Mouse (Mus musculus) myocyte (in vitro differentiated cells): Measurements from ENCODE around the gene Cep85l. TPM values are rescaled to one million over a fixed set of nuclear protein-coding genes. Genes with fewer than 3 reads are reported as not detected.

ENCODE experiments used
- H3K27me3 ChIP-seq: one replicate; pipeline ENCODE4 v1.6.1; 2011; ENCODE audit not compliant: control insufficient read depth, insufficient read depth, insufficient read length
- H3K36me3 ChIP-seq: one replicate; pipeline ENCODE4 v1.6.1; 2011; ENCODE audit not compliant: control insufficient read depth, insufficient read depth
- H3K4me2 ChIP-seq: one replicate; pipeline ENCODE4 v1.6.1; 2011; ENCODE audit warnings: low read depth, control low read depth
- H3K4me3 ChIP-seq: one replicate; pipeline ENCODE4 v1.5.1; 2011; ENCODE audit warnings: mild to moderate bottlenecking, control low read depth, moderate library complexity
- H3K79me2 ChIP-seq: one replicate; pipeline ENCODE4 v1.6.1; 2011; ENCODE audit not compliant: control insufficient read depth, insufficient read depth
- H3ac ChIP-seq: one replicate; pipeline ENCODE4 v1.6.1; 2011; ENCODE audit not compliant: control insufficient read depth, insufficient read length
- CEBPB ChIP-seq: IDR thresholded peaks from 2 replicates; pipeline ENCODE4 v1.6.1; 2011; ENCODE audit warnings: mild to moderate bottlenecking, moderate library complexity; ENCODE audit not compliant: poor library complexity, insufficient read depth, severe bottlenecking
- E2F4 ChIP-seq: IDR thresholded peaks from one replicate; pipeline ENCODE4 v1.6.1; 2011; ENCODE audit warnings: mild to moderate bottlenecking, control low read depth, moderate library complexity; ENCODE audit not compliant: insufficient read depth
- MAX ChIP-seq: IDR thresholded peaks from one replicate; pipeline ENCODE4 v1.6.1; 2011; ENCODE audit warnings: low read depth, mild to moderate bottlenecking, control low read depth
- MYOD1 ChIP-seq, 3 experiments: IDR thresholded peaks; one replicate each; pipeline ENCODE4 v1.6.1; 2011; ENCODE audit warnings: control low read depth in 2 of 3, low read depth in 2 of 3, mild to moderate bottlenecking in 2 of 3, moderate library complexity in 1 of 3; ENCODE audit not compliant: insufficient read length in 2 of 3, control insufficient read depth in 1 of 3
- MYOG ChIP-seq, 3 experiments: IDR thresholded peaks; one replicate each; pipeline ENCODE4 v1.6.1; 2011; ENCODE audit warnings: control low read depth in 2 of 3, low read depth in 2 of 3, mild to moderate bottlenecking in 2 of 3; ENCODE audit not compliant: insufficient read length in 2 of 3, control insufficient read depth in 1 of 3, insufficient read depth in 1 of 3
- POLR2A ChIP-seq: IDR thresholded peaks from one replicate; pipeline ENCODE4 v1.6.1; 2011; ENCODE audit warnings: low read depth, mild to moderate bottlenecking, control low read depth, moderate library complexity; ENCODE audit not compliant: insufficient read length
- POLR2AphosphoS2 ChIP-seq: IDR thresholded peaks from one replicate; pipeline ENCODE4 v1.6.1; 2011; ENCODE audit warnings: low read depth, control low read depth; ENCODE audit not compliant: insufficient read length
- REST ChIP-seq: IDR thresholded peaks from one replicate; pipeline ENCODE4 v1.6.1; 2011; ENCODE audit warnings: mild to moderate bottlenecking, control low read depth, moderate library complexity; ENCODE audit not compliant: insufficient read depth, insufficient read length
- SRF ChIP-seq: IDR thresholded peaks from one replicate; pipeline ENCODE4 v1.6.1; 2011; ENCODE audit warnings: low read depth; ENCODE audit not compliant: control insufficient read depth, insufficient read length
- TCF12 ChIP-seq: IDR thresholded peaks from one replicate; pipeline ENCODE4 v1.6.1; 2011; ENCODE audit warnings: mild to moderate bottlenecking, control low read depth; ENCODE audit not compliant: poor library complexity, insufficient read depth, severe bottlenecking
- TCF3 ChIP-seq: IDR thresholded peaks from one replicate; pipeline ENCODE4 v1.6.1; 2011; ENCODE audit warnings: low read depth, control low read depth; ENCODE audit not compliant: insufficient read length
- USF1 ChIP-seq: IDR thresholded peaks from one replicate; pipeline ENCODE4 v1.6.1; 2011; ENCODE audit warnings: low read depth, mild to moderate bottlenecking, control low read depth, moderate library complexity
- polyA plus RNA-seq: library from polyadenylated mRNA; unstranded; fragments of >200 nt; fragmentation: generic; extraction: Trizol; gene quantifications from one replicate; pipeline ENCODE4 v1.2.1, GENCODE M21; 2012; ENCODE audit warnings: missing spikeins

Cep85l gene
- polyA plus RNA-seq, 1 experiment, result 0.72 TPM

DNA sequence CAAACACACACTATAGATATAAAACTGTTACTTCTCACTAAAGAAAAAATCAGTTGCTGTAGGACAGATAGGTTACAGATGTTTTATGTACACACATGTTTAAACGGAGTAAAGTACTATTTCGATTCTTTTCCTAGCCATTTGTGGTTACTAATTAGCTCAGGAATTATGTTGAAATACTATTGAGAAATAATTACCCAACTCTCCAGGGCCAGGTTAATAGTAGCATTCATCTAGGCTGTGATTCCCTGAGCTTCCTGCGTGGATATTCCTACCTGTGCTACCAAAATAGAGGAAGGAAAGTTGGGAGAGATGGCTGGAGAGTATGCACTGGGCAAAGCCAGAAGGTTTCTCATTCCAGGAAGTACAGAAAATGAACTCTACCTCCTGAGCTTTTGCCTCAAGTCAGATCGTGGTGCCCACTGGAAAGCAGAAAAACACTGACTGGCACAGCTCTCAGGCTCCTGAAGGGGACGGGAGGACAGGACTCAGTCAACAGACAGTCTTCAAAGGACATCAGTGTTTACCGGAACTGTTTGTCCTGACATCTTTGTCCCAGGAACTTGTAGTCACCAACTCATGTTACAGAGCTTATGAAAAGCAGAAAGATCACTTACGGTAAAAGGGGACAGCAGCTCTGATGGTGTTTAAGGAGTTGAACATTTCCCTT is 3.1 kb upstream of the Cep85l start:
- Histone ChIP-seq H3K36me3 (no peaks in the 10 kb centered on the region), H3ac (no peak overlapping the region), H3K4me3 (no peak overlapping the region), H3K4me2 (no peak overlapping the region), H3K27me3 (no peaks in the 10 kb centered on the region), H3K79me2 (peaks cover 14% of the 10 kb centered on the region)
- no peak for TF ChIP-seq POLR2AphosphoS2

DNA sequence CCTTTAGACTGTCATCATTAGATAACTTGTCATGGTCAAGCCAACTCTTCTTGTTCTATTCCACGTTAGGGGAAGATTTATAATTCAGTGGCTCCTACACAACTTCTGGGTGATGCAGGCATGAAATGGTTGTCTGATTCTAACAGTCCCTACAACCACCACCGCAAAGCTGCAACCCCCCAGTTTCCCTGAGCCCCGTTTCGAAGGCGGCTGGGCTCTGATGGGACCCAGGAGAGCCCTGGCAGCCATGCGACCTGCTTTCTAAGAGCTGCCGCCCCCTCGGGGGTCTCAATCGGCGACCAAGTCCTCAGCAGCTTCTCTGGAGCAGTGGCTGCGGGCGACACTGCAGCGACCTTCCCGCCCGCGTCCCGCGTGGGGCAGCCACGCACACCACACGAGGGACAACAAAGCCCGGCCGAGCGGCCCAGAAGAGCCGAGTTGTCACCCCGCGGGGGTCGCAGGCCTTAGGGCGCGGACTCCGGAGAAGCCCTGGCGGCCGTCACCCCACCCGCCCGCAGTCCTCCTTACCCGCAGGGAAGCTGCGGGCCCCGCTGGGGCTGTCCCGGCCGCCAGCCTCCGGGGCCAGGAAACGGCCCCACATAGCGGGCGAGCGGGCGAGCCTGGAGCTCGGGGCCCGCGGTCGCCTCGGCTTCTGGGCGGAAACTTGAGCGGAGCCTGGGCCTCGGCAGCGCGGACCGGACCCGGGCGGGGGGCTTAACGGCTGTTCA is 602 bp downstream of the Cep85l start:
- TF ChIP-seq SRF (no peak), CEBPB (no peak), REST (no peak), TCF3 (no peak), USF1 (no peak), MAX (no peak), POLR2AphosphoS2 (no peak)
- H3K4me3 ChIP-seq, result peak overlapping the region; percentile 39
- H3K4me2 ChIP-seq, result peak overlapping the region; percentile 86
- H3K27me3 ChIP-seq, result no peaks in the 10 kb centered on the region
- H3ac ChIP-seq, result peak overlapping the region; percentile 65
- H3K36me3 ChIP-seq, result no peaks in the 10 kb centered on the region
- H3K79me2 ChIP-seq, result peaks cover 16% of the 10 kb centered on the region

DNA sequence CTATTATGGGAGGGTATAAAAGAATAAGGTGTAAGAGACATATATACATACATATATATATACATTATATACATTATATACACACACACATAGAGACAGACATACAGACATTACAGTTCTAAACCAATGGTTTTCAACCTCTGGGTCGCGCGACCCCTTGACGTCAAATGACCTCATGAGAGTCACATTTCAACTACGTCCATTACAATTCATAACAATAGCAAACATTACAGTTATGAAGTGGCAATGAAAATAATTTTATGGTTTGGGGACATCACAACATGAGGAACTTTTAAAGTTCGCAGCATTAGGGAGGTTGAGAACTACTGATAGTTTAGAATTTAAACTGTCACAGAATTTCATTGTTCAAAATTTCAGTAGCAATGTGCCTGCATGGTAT is 1.5 kb downstream of the Cep85l start:
- H3ac ChIP-seq, result peak overlapping the region; percentile 65
- H3K36me3 ChIP-seq, result no peaks in the 10 kb centered on the region
- H3K79me2 ChIP-seq, result peaks cover 16% of the 10 kb centered on the region
- H3K4me3 ChIP-seq, result peak overlapping the region; percentile 39
- H3K4me2 ChIP-seq, result peak overlapping the region; percentile 86
- H3K27me3 ChIP-seq, result no peaks in the 10 kb centered on the region
- TF ChIP-seq MYOG (IDR thresholded peaks at IDR 0.05; ENCODE audit: control insufficient read depth in 1 of 3, insufficient read depth in 1 of 3, insufficient read length in 2 of 3, low read depth in 2 of 3) (no peak), POLR2A (no peak), CEBPB (no peak), POLR2AphosphoS2 (no peak), REST (no peak), MAX (no peak), TCF3 (no peak), E2F4 (no peak), SRF (no peak), MYOD1 (IDR thresholded peaks at IDR 0.05; ENCODE audit: control insufficient read depth in 1 of 3, insufficient read length in 2 of 3, low read depth in 2 of 3) (no peak), USF1 (no peak), TCF12 (no peak)

DNA sequence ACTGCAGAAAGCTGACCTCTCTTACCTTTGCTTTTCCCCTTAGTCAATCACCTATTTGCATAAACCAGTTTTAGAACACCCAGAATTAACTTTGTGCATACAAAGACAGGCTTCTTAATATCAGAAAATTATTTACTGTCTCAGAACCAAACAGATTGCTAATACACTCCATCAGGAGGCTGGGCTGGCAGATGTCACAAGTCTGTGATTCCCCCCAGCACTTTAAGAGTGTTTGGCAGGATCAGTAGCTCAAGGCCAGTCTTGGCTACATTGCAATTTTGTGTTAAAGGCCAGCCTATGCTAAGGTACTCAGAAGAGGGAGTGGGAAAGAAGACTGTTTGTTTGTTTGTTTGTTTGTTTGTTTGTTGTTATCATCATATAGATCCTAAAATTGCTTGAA is 2.7 kb downstream of the Cep85l start:
- Histone ChIP-seq H3K4me3 (no peak overlapping the region), H3K27me3 (no peaks in the 10 kb centered on the region), H3K36me3 (no peaks in the 10 kb centered on the region), H3ac (no peak overlapping the region), H3K79me2 (peaks cover 16% of the 10 kb centered on the region), H3K4me2 (no peak overlapping the region)
- no peak for TF ChIP-seq MAX
- TF ChIP-seq MYOG (IDR thresholded peaks at IDR 0.05; ENCODE audit: control insufficient read depth in 1 of 3, insufficient read depth in 1 of 3, insufficient read length in 2 of 3, low read depth in 2 of 3), result no peak
- no peak for TF ChIP-seq POLR2A
- no peak for TF ChIP-seq POLR2AphosphoS2
- no peak for TF ChIP-seq TCF3
- TF ChIP-seq MYOD1 (IDR thresholded peaks at IDR 0.05; ENCODE audit: control insufficient read depth in 1 of 3, insufficient read length in 2 of 3, low read depth in 2 of 3), result no peak
- TF ChIP-seq REST, result no peak
- TF ChIP-seq USF1, result no peak
- no peak for TF ChIP-seq SRF
- TF ChIP-seq TCF12, result no peak
- no peak for TF ChIP-seq E2F4
- TF ChIP-seq CEBPB, result no peak

DNA sequence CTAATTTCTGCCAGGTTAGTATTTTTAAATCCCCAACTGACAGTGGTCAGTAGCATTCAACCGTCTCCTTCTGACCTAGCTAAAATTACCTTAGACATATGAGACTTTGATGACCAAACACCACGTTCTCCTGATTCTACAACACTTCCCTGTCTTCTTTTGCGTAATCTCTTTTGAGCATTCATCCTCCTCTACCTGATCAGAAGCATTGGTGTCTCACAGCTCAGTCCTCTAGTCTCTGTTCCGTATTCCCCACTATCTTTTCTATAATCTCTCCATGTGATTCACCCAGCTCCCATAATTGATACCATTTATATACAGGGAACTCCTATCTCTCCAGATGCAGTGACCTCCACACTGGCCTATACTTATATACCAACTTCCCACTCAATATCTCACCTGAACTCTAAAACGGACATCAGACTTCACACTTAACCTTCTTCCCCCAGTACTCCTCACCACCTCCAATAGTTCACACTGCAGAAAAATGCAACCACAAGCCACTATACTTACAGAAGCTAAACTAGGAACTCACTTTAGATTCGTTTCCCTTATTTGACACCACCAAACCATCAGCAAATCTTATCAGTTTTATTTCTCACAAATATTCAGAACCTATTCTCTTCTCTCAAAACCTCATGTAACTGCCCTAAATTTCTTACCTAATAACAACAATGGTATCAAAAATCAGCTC is 5.7 kb downstream of the Cep85l start:
- H3K27me3 ChIP-seq, result no peaks in the 10 kb centered on the region
- peaks cover 15% of the 10 kb centered on the region for H3K79me2 ChIP-seq
- no peak overlapping the region for H3K4me2 ChIP-seq
- no peaks in the 10 kb centered on the region for H3K36me3 ChIP-seq
- no peak overlapping the region for H3ac ChIP-seq
- TF ChIP-seq CEBPB (no peak), TCF12 (no peak), REST (no peak), MYOD1 (IDR thresholded peaks at IDR 0.05; ENCODE audit: control insufficient read depth in 1 of 3, insufficient read length in 2 of 3, low read depth in 2 of 3) (no peak), POLR2AphosphoS2 (no peak), MYOG (IDR thresholded peaks at IDR 0.05; ENCODE audit: control insufficient read depth in 1 of 3, insufficient read depth in 1 of 3, insufficient read length in 2 of 3, low read depth in 2 of 3) (no peak), USF1 (no peak), SRF (no peak), MAX (no peak), TCF3 (no peak), E2F4 (no peak), POLR2A (no peak)
- no peak overlapping the region for H3K4me3 ChIP-seq
